Mouse (Mus musculus) liver, embryonic 11.5 days (tissue): ENCODE results near the gene F12. TPM values are rescaled to one million over a fixed set of nuclear protein-coding genes. Genes with fewer than 3 reads are reported as not detected.

ENCODE experiments used
- ATAC-seq: fragments of 200-750 bp; cut with Nextera tagmentation; replicated peaks from 2 replicates; pipeline ENCODE4 v1.8.0; 2017; ENCODE audit warnings: moderate number of reproducible peaks, mild to moderate bottlenecking, moderate TSS enrichment, moderate library complexity; ENCODE audit not compliant: low FRiP score
- DNase-seq: peaks from one replicate; pipeline ENCODE4 v3.0.0-alpha.2; 2017; ENCODE audit warnings: low spot score
- H3K27ac ChIP-seq: fragments of 300-500 bp; sonication (generic); 2 replicates; pipeline ENCODE4 v1.5.1; 2014; ENCODE audit warnings: mild to moderate bottlenecking, low read depth, low read length, control low read depth
- H3K27me3 ChIP-seq: fragments of 300-500 bp; sonication (generic); replicated peaks from 2 replicates; pipeline ENCODE4 v1.6.1; 2014; ENCODE audit warnings: low read length, mixed read lengths; ENCODE audit not compliant: control insufficient read depth, insufficient read depth
- H3K36me3 ChIP-seq: fragments of 300-500 bp; sonication (generic); 2 replicates; pipeline ENCODE4 v1.6.1; 2014; ENCODE audit warnings: mild to moderate bottlenecking, low read length, moderate library complexity, mixed read lengths; ENCODE audit not compliant: control insufficient read depth, insufficient read depth
- H3K4me1 ChIP-seq: fragments of 300-500 bp; sonication (generic); replicated peaks from 2 replicates; pipeline ENCODE4 v1.6.1; 2014; ENCODE audit warnings: low read length, mixed read lengths; ENCODE audit not compliant: control insufficient read depth, insufficient read depth
- H3K4me2 ChIP-seq: fragments of 300-500 bp; sonication (generic); 2 replicates; pipeline ENCODE4 v1.6.1; 2014; ENCODE audit warnings: mild to moderate bottlenecking, control low read depth, moderate library complexity
- H3K4me3 ChIP-seq: fragments of 300-500 bp; sonication (generic); 2 replicates; pipeline ENCODE4 v1.5.1; 2014; ENCODE audit warnings: low read depth, low read length, control low read depth
- H3K9ac ChIP-seq: fragments of 300-500 bp; sonication (generic); 2 replicates; pipeline ENCODE4 v1.6.1; 2014; ENCODE audit warnings: low read depth, low read length, control low read depth
- H3K9me3 ChIP-seq: fragments of 300-500 bp; sonication (generic); 2 replicates; pipeline ENCODE4 v1.6.1; 2016; ENCODE audit warnings: low read length, inconsistent platforms, mixed read lengths; ENCODE audit not compliant: control insufficient read depth
- WGBS: fragments of 180-500 bp; shearing (Covaris S2); extraction: QIAGEN DNeasy Blood & Tissue Kit; methylation state at CpG from one replicate; pipeline ENCODE4 v1.1.7; 2014; 5-methylcytosine and 5-hydroxymethylcytosine counted together
- microRNA-seq: library from miRNA; unstranded; fragments of <30 nt; microRNA quantifications from one replicate; pipeline ENCODE4, GENCODE M21; 2017; ENCODE audit warnings: borderline number of aligned reads
- polyA plus RNA-seq: library from polyadenylated mRNA; unstranded; fragments of >200 nt; fragmentation: Nextera tagmentation; extraction: Ambion mirVana; gene quantifications from 2 replicates; pipeline ENCODE4 v1.2.1, GENCODE M21; 2014

The F12 gene
- polyA plus RNA-seq, 1 experiment from 2014 or later: 62.3 TPM

DNA sequence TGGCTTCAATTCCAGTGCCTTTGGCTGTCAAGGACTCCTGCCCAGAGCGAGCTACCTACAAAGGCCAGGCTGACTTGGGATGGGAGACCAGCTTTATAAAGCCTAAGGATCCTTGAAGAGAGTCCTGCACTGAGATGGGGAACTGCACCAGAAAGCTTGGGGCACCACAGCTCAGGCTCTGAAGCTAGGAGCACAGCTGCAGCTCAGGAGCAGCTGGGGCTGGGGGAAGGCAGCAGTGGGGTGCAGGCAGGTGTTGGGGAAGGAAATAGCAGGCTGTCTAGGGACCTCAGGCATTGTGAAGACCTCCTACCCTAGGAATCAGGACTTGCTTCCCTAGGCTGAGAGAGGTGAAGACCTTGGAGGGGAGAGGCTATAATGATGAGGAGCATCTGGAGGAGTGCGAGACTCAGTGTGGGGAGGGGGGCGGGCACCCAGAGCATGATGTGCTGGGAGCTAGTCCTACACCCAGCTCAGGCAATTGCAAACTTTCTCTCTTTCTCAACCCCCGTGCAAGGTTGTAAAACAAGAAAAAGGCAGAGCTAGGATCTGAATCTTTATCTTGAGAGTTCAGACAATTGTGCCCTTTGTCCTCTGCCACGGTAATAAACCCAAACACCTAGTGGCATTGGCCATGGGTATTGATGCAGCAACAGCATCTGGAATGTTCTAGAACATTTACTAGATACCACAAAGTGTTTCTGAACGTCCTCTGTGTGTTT is 52.2 kb downstream of the F12 start:
- ATAC-seq (no peak), DNase-seq (no peak)
- H3K4me1 ChIP-seq: peaks cover 7% of the 10 kb centered on the region
- no peak overlapping the region for H3K9ac ChIP-seq
- no peaks in the 10 kb centered on the region for H3K36me3 ChIP-seq
- H3K4me2 ChIP-seq: no peak overlapping the region
- 60% methylated on average over 6 of the region's 6 CpGs for WGBS
- H3K9me3 ChIP-seq: no peaks in the 10 kb centered on the region
- peaks cover 8% of the 10 kb centered on the region; the same call in 1 of the 2 replicates for H3K27me3 ChIP-seq
- no peak overlapping the region for H3K27ac ChIP-seq
- H3K4me3 ChIP-seq: no peak overlapping the region

GRCm38 (mm10) chr13:55371740-55372139 is 54.9 kb downstream of the F12 start:
- no peaks in the 10 kb centered on the region; the same call in 1 of the 2 replicates for H3K27me3 ChIP-seq
- no peak overlapping the region for H3K27ac ChIP-seq
- no peaks in the 10 kb centered on the region for H3K36me3 ChIP-seq
- 52% methylated on average over 5 of the region's 5 CpGs for WGBS
- no peak overlapping the region for H3K9ac ChIP-seq
- peaks cover 12% of the 10 kb centered on the region for H3K4me1 ChIP-seq
- H3K4me3 ChIP-seq: no peak overlapping the region
- DNase-seq: no peak
- ATAC-seq: no peak
- no peak overlapping the region for H3K4me2 ChIP-seq
- H3K9me3 ChIP-seq: no peaks in the 10 kb centered on the region

DNA sequence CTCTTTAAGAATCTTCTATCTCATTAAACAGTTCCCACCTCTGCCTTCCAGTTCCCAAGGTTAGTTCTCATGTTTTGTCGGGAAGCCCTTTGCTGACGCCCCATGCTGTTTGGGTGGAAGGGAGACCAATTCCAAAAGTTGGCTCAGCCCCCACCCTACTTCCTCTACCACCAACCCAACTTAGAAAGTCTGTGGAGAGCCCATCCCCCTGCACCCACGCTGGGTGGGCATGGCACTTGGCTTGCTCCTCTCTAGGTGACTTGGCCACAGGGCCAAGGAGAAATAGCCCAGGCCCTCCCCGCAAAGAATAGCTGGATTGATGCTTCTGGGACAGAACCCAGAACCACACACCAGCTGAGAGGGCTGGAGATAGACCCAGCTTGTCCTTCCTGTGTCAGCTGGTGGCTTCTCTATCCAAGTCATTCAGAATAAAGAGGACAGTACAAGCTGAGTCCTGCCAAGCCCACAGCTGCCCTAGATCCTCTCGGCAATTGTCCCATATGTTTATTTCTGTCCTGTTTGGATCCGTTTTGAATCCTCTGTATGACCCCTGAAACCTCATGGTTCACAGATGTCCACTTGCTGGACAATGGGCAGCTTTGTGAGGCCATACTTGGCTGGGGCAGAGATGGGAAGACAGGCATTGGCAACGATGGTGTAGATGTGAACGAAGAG is 55.4 kb downstream of the F12 start:
- H3K27me3 ChIP-seq: no peaks in the 10 kb centered on the region; the same call in 1 of the 2 replicates
- H3K9me3 ChIP-seq: no peaks in the 10 kb centered on the region
- H3K4me3 ChIP-seq: no peak overlapping the region
- H3K9ac ChIP-seq: no peak overlapping the region
- H3K27ac ChIP-seq: no peak overlapping the region
- no peak for ATAC-seq
- DNase-seq: no peak
- no peaks in the 10 kb centered on the region for H3K36me3 ChIP-seq
- peaks cover 12% of the 10 kb centered on the region for H3K4me1 ChIP-seq
- H3K4me2 ChIP-seq: peak overlapping the region; percentile 16; the same call in 1 of the 2 replicates
- 65% methylated on average over 8 of the region's 8 CpGs for WGBS

DNA sequence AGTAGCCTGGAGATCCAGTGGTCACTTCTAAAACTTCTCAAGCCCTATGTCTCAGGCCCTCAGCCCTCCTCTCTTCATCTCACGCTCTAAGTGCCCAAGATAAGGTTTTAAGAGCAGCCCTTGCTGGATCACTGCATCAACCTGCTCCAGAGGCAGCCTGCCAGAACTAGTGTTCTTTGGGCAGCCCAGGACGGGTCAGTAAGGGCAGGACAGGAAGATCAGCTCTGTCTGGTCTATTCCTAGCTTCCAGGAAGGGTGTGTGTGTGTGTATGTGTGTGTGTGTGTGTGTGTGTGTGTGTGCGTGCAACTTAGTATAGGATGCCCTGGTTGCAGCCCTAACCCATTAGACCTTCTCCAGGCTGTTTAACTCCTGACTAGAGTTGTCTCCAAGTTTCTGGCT is 56.4 kb downstream of the F12 start:
- H3K36me3 ChIP-seq: no peaks in the 10 kb centered on the region
- H3K27me3 ChIP-seq: no peaks in the 10 kb centered on the region; the same call in 1 of the 2 replicates
- H3K9me3 ChIP-seq: no peaks in the 10 kb centered on the region
- H3K9ac ChIP-seq: peak overlapping the region; percentile 58; the same call in 1 of the 2 replicates
- H3K27ac ChIP-seq: no peak overlapping the region
- H3K4me2 ChIP-seq: peak overlapping the region; percentile 61
- DNase-seq (no peak), ATAC-seq (no peak)
- WGBS: 46% methylated on average over 3 of the region's 3 CpGs
- peak overlapping the region; percentile 32 for H3K4me3 ChIP-seq
- peaks cover 12% of the 10 kb centered on the region for H3K4me1 ChIP-seq

DNA sequence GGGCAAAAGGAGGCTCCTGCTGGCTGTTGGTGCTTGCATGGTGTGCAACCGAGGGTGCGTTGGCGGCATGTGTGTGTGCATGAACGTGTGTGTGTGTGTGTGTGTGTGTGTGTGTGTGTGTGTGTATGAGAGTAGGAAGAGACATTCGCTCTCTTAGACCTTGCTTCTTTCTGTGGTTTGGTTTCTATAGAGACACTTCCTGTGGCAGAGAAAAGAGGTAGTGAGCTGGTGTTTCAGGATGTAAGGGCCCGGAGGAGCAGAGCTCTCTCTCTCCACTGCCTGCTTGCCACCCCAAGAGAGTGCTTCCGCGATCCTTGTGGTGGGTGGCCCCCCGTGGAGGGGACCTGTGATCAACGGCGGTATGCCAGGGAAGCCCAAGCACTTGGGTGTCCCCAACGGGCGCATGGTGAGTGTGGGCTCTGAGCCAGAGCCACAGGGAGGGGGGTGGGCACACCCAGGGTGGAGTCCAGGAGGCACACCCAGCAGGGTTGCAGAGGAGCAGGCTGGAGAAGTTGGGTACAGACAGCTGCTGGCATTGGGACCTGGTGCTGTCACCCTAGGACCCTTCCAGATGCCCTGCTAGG is 57.0 kb downstream of the F12 start, which contains the start of gene Rgs14:
TSS of gene Rgs14 (plus strand) at position 202 of the 584 bp plus-strand sequence.
- H3K9ac ChIP-seq: peak within 1 kb of the TSS; percentile 58; the same call in 1 of the 2 replicates
- WGBS: 27% methylated on average over 13 of the region's 13 CpGs
- peaks cover 12% of the 10 kb centered on the region for H3K4me1 ChIP-seq
- H3K9me3 ChIP-seq: no peaks in the 10 kb centered on the region
- DNase-seq: peak; percentile 48
- H3K36me3 ChIP-seq: no peaks in the 10 kb centered on the region
- ATAC-seq: peak; percentile 82
- peak within 1 kb of the TSS; percentile 32 for H3K4me3 ChIP-seq
- no peaks in the 10 kb centered on the region; the same call in 1 of the 2 replicates for H3K27me3 ChIP-seq
- peak within 1 kb of the TSS; percentile 5; the same call in 1 of the 2 replicates for H3K27ac ChIP-seq
- peak within 1 kb of the TSS; percentile 61 for H3K4me2 ChIP-seq

DNA sequence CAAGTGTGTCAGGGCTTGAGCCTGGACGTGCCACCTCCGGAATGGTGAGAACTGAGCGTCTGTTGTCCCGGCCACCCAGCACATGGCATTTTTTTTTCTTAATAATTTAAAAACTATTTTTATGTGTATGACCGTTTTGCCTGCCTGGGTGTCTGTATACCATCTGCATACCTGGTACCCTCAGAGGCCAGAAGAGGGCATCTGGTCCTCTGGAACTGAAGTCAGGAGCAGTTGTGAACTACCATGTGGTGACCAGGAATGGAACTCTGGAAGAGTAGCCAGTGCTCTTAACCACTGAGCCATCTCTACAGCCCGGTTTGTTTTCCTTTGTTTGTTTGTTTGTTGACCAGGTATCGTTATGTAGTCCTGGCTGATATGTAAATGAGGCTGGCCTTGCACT is 58.2 kb downstream of the F12 start:
- DNase-seq (no peak), ATAC-seq (no peak)
- Histone ChIP-seq H3K9ac (no peak overlapping the region), H3K36me3 (no peaks in the 10 kb centered on the region), H3K27ac (no peak overlapping the region), H3K4me1 (peaks cover 12% of the 10 kb centered on the region), H3K4me3 (no peak overlapping the region), H3K9me3 (no peaks in the 10 kb centered on the region), H3K4me2 (no peak overlapping the region), H3K27me3 (no peaks in the 10 kb centered on the region; the same call in 1 of the 2 replicates)
- 72% methylated on average over 7 of the region's 7 CpGs for WGBS

Small RNA genes within 50 kb of the gene (microRNA-seq; reads per million reads assigned to microRNA genes)
- not detected for gene Mir6943

Other genes starting within 250 kb of the F12 start
- 35.5 and 41.3 TPM in 2 replicates for gene Nsd1, start 217.0 kb downstream of the F12 start, polyA plus RNA-seq
- 493 and 494 TPM in 2 replicates for gene Prelid1, start 106.3 kb downstream of the F12 start, polyA plus RNA-seq
- gene Rab24, start 104.8 kb downstream of the F12 start, polyA plus RNA-seq: 78.7 and 79.6 TPM in 2 replicates
- gene Mxd3, start 97.0 kb downstream of the F12 start, polyA plus RNA-seq: 15.6 and 16.4 TPM in 2 replicates
- 120 and 121 TPM in 2 replicates for gene Lman2, start 64.0 kb downstream of the F12 start, polyA plus RNA-seq
- gene Rgs14, start 57.1 kb downstream of the F12 start, polyA plus RNA-seq: 1.2 and 1.9 TPM in 2 replicates
- not detected in 2 replicates for gene Slc34a1, start 28.6 kb downstream of the F12 start, polyA plus RNA-seq
- not detected in 2 replicates for gene Pfn3, start 11.6 kb downstream of the F12 start, polyA plus RNA-seq
- gene Grk6, start 18.3 kb upstream of the F12 start, polyA plus RNA-seq: 45.8 and 49.0 TPM in 2 replicates
- 0.29 and 0.35 TPM in 2 replicates for gene Prr7, start 37.5 kb upstream of the F12 start, polyA plus RNA-seq
- gene Dbn1, start 61.3 kb upstream of the F12 start, polyA plus RNA-seq: 64.9 and 69.0 TPM in 2 replicates
- gene Pdlim7, start 86.9 kb upstream of the F12 start, polyA plus RNA-seq: 86.4 and 94.6 TPM in 2 replicates
- gene Dok3, start 102.5 kb upstream of the F12 start, polyA plus RNA-seq: 4.3 and 6.0 TPM in 2 replicates
- 62.9 and 64.6 TPM in 2 replicates for gene Ddx41, start 109.9 kb upstream of the F12 start, polyA plus RNA-seq
- gene Fam193b, start 144.3 kb upstream of the F12 start, polyA plus RNA-seq: 18.7 and 25.3 TPM in 2 replicates
- 58.7 and 61.9 TPM in 2 replicates for gene Tmed9, start 146.9 kb upstream of the F12 start, polyA plus RNA-seq
- 16.0 and 16.4 TPM in 2 replicates for gene B4galt7, start 173.1 kb upstream of the F12 start, polyA plus RNA-seq
- gene Caml, start 196.2 kb upstream of the F12 start, polyA plus RNA-seq: 35.8 and 36.2 TPM in 2 replicates
- 51.5 and 54.0 TPM in 2 replicates for gene Ddx46, start 208.2 kb upstream of the F12 start, polyA plus RNA-seq